Mouse (Mus musculus) erythroblast, embryonic 14.5 days (primary cell): ENCODE results near the gene Gm47985. TPM values are rescaled to one million over a fixed set of nuclear protein-coding genes. Genes with fewer than 3 reads are reported as not detected.

Experiments used
- H3K27me3 ChIP-seq: 2 replicates; pipeline ENCODE4 v1.6.1; 2012; ENCODE audit warnings: inconsistent platforms; ENCODE audit not compliant: control insufficient read depth
- H3K36me3 ChIP-seq: 2 replicates; pipeline ENCODE4 v1.6.1; 2012; ENCODE audit warnings: mild to moderate bottlenecking, inconsistent platforms; ENCODE audit not compliant: control insufficient read depth
- H3K4me1 ChIP-seq: 2 replicates; pipeline ENCODE4 v1.6.1; 2012; ENCODE audit warnings: inconsistent platforms; ENCODE audit not compliant: control insufficient read depth
- H3K4me3 ChIP-seq: replicated peaks from 2 replicates; pipeline ENCODE3; 2012; ENCODE audit warnings: moderate library complexity, mild to moderate bottlenecking, inconsistent platforms
- H3K9me3 ChIP-seq: 2 replicates; pipeline ENCODE4 v1.6.1; 2012; ENCODE audit warnings: low read length, inconsistent platforms, mixed read lengths; ENCODE audit not compliant: control insufficient read depth
- GATA1 ChIP-seq: IDR thresholded peaks from 2 replicates; pipeline ENCODE4 v1.6.1; 2012; ENCODE audit warnings: low read length, inconsistent platforms, mixed read lengths
- TAL1 ChIP-seq: IDR thresholded peaks from 3 replicates; pipeline ENCODE4 v1.6.1; 2012; ENCODE audit warnings: low read length, inconsistent platforms, mixed read lengths
- polyA plus RNA-seq: library from polyadenylated mRNA; stranded (reverse); fragments of >175 nt; gene quantifications from 2 replicates; pipeline ENCODE4 v1.2.3, GENCODE M21; 2012

Gene Gm47985
- polyA plus RNA-seq, 1 experiment, result not detected

DNA sequence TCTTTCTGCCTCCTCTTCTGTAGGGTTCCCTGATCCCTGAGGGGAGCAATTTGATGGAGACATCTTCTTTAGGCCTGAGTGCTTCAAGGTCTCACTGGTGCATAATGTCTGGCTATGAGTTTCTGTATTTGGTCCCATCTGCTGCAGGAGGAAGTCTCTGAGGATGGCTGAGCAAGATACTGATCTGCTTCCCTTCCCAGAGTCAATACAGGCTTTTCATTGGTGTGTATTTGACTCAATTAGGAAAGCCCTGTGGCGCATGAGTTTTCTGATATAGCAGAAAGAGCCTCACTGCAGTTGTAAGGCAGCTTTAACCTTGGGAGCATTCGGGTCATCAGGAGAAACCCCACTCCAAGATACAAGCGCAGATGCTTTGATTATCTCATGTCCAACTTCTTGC lies 26.2 kb upstream of the Gm47985 start:
- H3K36me3 ChIP-seq, result no peaks in the 10 kb centered on the region
- no peaks in the 10 kb centered on the region for H3K9me3 ChIP-seq
- TF ChIP-seq TAL1 (no peak), GATA1 (no peak)
- no peak overlapping the region for H3K4me3 ChIP-seq
- peaks cover 4% of the 10 kb centered on the region; the same call in 1 of the 2 replicates for H3K27me3 ChIP-seq
- H3K4me1 ChIP-seq, result no peaks in the 10 kb centered on the region

DNA sequence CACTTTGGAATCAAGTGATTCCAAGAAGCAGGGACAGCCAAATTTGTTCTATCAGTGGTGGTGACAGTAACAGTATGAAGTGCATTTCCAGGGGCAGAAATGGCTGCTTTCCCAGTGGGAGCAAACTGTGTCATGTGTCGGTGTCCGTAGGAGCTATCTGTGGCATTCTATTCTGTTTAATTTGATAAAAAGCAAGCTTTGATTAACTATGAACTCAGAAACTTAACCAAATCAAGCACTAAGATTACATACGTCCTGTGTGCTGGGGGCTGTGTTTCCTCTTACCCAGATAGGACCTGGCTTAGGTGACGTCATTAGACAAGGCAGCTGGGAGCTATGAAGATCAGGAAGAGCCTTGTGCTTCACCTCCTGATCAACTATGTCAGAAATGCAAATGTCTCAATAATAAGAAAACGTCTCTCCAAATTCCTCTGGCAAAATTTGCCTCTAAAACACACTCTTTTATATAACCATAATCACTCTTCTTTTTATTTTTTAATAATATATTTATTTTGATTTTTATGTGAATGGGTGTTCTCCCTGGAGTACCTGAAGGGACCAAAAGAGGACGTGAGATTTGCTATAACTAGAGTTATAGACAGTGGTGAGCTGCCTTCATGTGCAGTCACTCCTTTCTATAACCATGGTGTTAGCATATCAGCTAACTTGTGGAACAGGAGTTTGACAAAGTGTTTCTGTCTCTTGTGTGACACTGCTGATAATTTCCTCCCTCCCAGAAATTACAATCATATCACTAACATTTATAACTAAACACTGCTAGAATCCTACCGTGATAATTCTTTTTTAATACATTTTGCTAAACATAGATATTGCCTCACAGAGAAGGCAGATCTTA lies 25.3 kb upstream of the Gm47985 start:
- Histone ChIP-seq H3K9me3 (no peaks in the 10 kb centered on the region), H3K36me3 (no peaks in the 10 kb centered on the region), H3K27me3 (peaks cover 4% of the 10 kb centered on the region; the same call in 1 of the 2 replicates), H3K4me1 (no peaks in the 10 kb centered on the region), H3K4me3 (no peak overlapping the region)
- TF ChIP-seq TAL1, result no peak
- TF ChIP-seq GATA1, result no peak

DNA sequence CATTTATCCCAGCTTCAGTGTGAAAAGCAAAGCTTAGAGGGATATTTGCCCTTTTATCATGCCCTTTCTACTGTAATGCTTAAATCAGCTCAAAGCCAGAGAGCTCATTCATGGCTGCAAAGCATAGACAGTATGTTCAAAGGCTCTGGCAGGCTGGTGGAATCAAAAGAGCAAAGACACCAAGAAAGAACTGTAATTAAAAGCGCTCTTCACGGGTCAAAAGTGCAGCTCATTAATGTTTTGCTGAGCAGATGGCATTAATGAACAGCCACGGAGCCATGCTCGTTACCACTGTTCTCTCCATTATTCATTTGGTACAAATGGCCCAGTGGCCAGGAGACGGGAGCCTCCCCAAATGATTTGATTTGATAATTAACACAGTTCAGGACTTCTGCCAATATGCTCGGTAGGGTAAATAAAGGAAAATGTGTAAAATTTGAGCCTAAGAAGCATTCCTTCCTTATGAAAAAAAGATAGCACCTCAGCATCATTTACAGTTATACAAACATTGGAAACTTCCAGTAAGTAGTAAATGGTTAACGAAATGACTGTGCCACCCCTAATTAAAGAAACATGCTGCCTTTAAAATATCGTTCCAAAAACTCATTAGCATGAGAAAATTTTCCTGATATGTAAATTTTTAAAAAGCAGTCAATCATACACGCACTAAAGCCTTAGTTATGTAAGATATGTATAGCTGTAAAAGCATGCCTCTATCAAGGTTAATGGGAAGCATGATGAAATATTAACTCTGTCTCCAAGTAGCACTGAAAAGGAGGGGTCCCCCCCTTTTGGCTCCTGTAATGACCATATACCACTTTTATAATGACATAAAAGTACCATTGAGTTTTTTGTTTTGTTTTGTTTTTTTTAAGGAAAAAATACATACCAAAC lies 24.1 kb upstream of the Gm47985 start:
- Histone ChIP-seq H3K4me3 (no peak overlapping the region), H3K36me3 (no peaks in the 10 kb centered on the region), H3K27me3 (peaks cover 4% of the 10 kb centered on the region; the same call in 1 of the 2 replicates), H3K4me1 (no peaks in the 10 kb centered on the region), H3K9me3 (no peaks in the 10 kb centered on the region)
- no peak for TF ChIP-seq GATA1
- TF ChIP-seq TAL1, result no peak

GRCm38 (mm10) chr1:151158857-151159510 lies 23.4 kb upstream of the Gm47985 start:
- Histone ChIP-seq H3K4me3 (no peak overlapping the region), H3K4me1 (no peaks in the 10 kb centered on the region), H3K9me3 (no peaks in the 10 kb centered on the region), H3K36me3 (no peaks in the 10 kb centered on the region), H3K27me3 (peaks cover 4% of the 10 kb centered on the region; the same call in 1 of the 2 replicates)
- TF ChIP-seq GATA1 (no peak), TAL1 (no peak)

- TF ChIP-seq TAL1 (no peak), GATA1 (no peak)
- Histone ChIP-seq H3K36me3 (no peaks in the 10 kb centered on the region), H3K4me3 (no peak overlapping the region), H3K4me1 (peaks cover 8% of the 10 kb centered on the region), H3K9me3 (no peaks in the 10 kb centered on the region), H3K27me3 (no peaks in the 10 kb centered on the region)
Observed at GRCm38 (mm10) chr1:151166031-151166430, 16.3 kb upstream of the Gm47985 start.

DNA sequence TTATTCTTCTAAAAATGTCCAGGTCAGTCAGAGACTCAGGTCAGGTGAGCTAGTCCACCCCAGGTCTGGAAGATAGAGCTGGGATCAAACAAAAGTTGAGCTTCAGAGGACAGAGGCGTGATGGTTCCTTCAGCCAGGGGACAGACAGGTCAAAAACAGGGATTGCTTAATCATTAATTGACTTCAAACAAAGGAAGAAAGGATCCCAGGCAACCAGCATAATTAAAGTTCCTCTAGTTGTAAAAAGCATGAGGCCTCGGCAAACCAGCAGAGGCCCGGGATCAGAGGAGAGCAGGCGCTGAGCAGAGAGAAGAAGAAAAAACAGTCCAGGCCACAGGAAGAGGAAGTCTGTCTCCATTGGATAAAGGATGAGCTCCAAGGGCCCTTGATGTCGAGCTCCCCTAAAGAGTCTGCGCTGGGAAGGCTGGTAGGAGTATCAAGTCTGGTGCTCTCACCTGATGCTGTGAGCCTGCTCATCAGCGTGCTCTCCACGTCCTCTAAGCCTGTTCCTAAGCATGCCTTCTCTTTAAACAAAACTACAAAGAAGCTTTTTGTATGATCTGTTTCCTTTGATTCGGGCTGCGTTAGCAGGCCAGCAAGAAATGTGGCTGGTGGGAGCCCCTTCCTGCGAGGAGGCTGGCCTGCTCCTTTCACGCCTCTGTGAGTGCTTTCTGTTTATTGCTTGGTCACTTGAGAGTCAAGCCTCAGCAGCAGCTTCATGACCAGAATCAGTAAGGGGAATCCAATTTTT lies 14.9 kb upstream of the Gm47985 start:
- H3K4me1 ChIP-seq, result peaks cover 8% of the 10 kb centered on the region
- no peak for TF ChIP-seq GATA1
- no peak for TF ChIP-seq TAL1
- H3K9me3 ChIP-seq, result no peaks in the 10 kb centered on the region
- H3K4me3 ChIP-seq, result no peak overlapping the region
- no peaks in the 10 kb centered on the region for H3K27me3 ChIP-seq
- no peaks in the 10 kb centered on the region for H3K36me3 ChIP-seq

GRCm38 (mm10) chr1:151168637-151169036 lies 13.7 kb upstream of the Gm47985 start:
- TF ChIP-seq GATA1, result no peak
- no peak for TF ChIP-seq TAL1
- H3K36me3 ChIP-seq, result no peaks in the 10 kb centered on the region
- peaks cover 8% of the 10 kb centered on the region for H3K4me1 ChIP-seq
- H3K27me3 ChIP-seq, result no peaks in the 10 kb centered on the region
- no peaks in the 10 kb centered on the region for H3K9me3 ChIP-seq
- no peak overlapping the region for H3K4me3 ChIP-seq

GRCm38 (mm10) chr1:151171572-151172461 lies 10.5 kb upstream of the Gm47985 start:
- H3K9me3 ChIP-seq, result no peaks in the 10 kb centered on the region
- no peaks in the 10 kb centered on the region for H3K36me3 ChIP-seq
- no peak overlapping the region for H3K4me3 ChIP-seq
- TF ChIP-seq TAL1, result no peak
- TF ChIP-seq GATA1, result no peak
- peaks cover 10% of the 10 kb centered on the region for H3K4me1 ChIP-seq
- no peaks in the 10 kb centered on the region for H3K27me3 ChIP-seq
